Mouse (Mus musculus): Measurements from ENCODE around the gene Zfp715.

DNA sequence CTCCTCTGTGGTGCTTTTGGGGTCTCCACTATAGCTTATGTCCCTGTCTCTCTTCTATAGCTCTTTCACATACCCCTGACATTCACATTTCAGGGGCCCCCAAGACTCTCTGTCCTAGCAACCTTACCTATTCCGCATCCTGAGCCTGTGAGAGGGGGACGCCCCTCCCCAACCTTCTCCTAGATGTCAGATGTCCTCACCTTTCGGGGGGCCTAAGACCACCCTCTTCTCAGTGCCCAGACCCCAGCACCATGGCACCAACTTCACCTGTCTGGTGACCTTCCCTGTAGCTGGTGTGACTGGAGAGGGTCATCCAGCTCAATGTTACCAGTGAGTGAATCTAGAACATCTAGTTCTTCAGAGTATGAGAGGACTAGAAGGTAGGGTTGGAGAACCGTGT, 31.4 kb upstream of the Zfp715 start:
- TF ChIP-seq CTCF (IDR thresholded peaks at IDR 0.05; ENCODE audit: low read depth), result no peak
- TF ChIP-seq EP300 (IDR thresholded peaks at IDR 0.05; ENCODE audit: low read depth), result no peak

Measured in liver, embryonic 14.5 days (tissue).